Mouse (Mus musculus): ENCODE measurements around the gene Zfp949.

- TF ChIP-seq CTCF (IDR thresholded peaks at IDR 0.05; ENCODE audit: control insufficient read depth, insufficient read depth, insufficient replicate concordance, low read depth, low read length): no peak
- TF ChIP-seq POLR2A (IDR thresholded peaks at IDR 0.05; ENCODE audit: control insufficient read depth, low read depth, low read length): no peak
These were observed 46.0 kb upstream of the Zfp949 start for GRCm38 (mm10) chr9:88501846-88502245.

Measured in testis, adult 2 months (tissue).